Mouse (Mus musculus) embryo, embryonic 10.5 days (tissue): ENCODE measurements at regions not wholly inside any gene's neighbourhood (a gene's known extent, or its start where the extent isn't known, plus 50 kb on each side); places are given as distances from the start of the nearest gene placed in this dataset.

Experiments
- DNase-seq: peaks from one replicate; pipeline ENCODE4 v3.0.0-alpha.2; 2015; ENCODE audit warnings: low spot score

DNA sequence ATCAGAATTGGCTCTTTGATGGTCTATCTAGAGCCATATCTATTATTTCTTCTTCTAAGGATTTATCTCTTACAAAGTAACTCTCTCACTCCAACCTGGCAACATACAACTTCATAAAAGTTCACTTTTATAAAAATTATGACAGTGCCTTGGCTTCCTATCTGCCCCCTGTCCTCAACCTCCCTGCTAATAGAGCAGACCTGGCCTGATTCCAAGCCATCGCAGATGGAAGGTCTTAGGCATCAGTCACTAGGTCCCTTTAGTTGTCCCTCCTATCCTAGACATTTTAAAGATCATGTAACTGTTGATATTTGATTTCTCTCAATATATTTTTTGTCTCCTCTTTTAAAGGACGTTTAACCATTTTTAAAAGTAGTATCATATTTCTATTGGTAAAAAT lies 1974.3 kb upstream of the Slc39a10 start:
- DNase-seq = no peak

DNA sequence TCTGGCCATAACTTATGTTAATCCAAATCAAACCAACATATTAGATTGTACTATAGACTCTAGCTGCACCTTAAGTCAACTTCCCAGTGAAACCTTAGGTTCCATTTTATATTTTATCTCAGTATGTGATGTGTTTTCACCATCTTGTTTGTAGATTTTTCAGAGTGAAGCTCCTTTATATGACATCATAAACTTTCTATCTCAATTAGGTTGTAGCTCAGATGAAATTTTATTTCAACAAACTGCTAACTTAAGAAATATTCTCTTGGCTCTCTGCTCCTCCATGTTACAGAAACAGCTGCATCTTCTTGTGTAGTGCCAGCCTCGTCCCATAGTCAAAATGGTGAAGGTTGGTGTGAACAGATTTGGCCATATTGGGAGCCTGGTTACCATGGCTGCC lies 1988.7 kb upstream of the Slc39a10 start:
- peak; percentile 38 for DNase-seq

DNA sequence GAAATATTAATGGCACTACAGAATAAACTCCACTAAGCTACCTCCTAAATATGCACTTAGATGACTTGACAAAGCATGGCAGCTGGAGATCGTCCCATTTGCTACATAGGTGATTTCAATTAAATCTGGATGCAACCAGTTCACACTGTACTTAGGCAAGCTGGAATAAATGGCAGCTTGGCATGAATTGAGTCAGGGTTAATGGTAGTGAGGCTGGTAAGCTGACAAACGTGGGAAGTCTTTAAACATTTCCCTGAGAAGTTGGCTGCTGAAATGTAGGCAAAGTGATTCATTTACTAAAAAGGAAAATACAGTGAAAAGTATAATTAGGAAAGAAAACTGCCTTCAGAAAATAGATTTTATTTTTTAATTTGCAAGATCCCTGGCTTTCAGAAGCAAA lies 2000.9 kb upstream of the Slc39a10 start:
- DNase-seq = no peak

DNA sequence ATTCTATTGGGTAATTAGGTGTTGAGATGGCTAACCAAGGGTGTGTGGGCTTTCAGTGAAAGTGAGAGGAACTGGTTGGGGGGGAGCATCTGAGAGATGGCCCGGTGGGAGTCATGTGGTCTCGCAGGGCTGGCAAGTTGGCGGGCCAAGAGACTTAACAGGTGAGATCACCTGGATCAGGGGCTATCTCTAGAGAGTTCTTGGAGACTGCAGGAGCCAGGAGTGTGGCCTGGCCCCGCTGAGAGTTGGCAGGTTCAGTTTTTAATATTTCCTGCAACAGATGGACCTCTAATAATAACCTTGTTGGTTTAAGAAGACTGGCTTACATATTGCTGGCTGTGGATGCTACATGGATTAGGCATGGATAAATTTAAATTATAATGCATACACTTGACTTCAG lies 1984.0 kb upstream of the Tmeff2 start:
- DNase-seq = no peak

DNA sequence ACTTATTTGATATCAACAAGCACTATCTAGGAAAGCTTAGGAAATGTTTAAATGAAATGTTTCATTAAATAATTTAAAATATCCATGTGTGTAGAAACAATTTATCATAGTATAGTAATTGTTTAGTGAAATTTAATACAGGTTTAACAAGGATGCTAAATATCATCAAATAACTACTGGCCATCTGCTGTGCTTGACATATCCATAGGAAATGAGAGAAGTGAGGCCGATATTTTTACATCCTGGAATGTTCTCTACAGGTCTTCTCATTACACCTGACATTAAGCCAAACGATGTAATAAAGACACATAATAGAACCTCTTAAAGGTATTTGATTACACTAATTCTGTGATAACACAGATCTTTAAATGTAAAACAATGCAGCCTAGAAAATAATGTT lies 1957.3 kb upstream of the Tmeff2 start:
- DNase-seq = no peak

DNA sequence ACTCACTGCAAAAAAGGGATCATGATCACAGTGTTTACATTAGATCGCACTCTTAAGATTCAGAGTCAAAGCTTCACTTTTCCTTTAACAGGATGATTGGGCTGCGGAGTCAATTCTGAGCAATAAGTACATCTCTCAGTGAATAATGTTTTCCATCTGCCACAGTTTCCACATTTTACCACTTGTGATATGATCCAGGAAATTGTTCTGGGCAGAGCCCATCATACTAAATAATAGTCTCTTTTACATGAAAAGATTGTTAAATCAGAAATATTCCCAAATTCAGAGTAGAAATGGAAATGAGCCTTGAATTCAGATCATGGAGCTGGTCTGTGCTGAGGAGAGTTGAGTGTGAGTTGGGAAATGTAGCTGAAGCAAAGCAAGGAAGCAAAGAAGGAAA lies 1956.6 kb upstream of the Tmeff2 start:
- DNase-seq = no peak
